Mouse (Mus musculus) heart, postnatal 10 days (tissue): Measurements from ENCODE around the gene Rere. TPM values are rescaled to one million over a fixed set of nuclear protein-coding genes. Genes with fewer than 3 reads are reported as not detected.

Experiments used
- DNase-seq, 2 experiments: peaks; one replicate each; pipeline ENCODE4 v3.0.0; 2021
- intact Hi-C: fragments of 180-260 bp; cut with DNase I; formaldehyde crosslinking; loops from one replicate; pipeline ENCODE4 v1.15.1; 2025
- total RNA-seq, 2 experiments: library from RNA; stranded (reverse); gene quantifications; 2 replicates each; pipeline ENCODE4 v1.2.3; 2021

Gene Rere
- total RNA-seq, 2 experiments from 2014 or later = 62.1 to 68.0 TPM

- intact Hi-C loops = no loop called here
- no peak for DNase-seq
Measured at GRCm38 (mm10) chr4:150414296-150414695, 132.8 kb downstream of the Rere start.

DNA sequence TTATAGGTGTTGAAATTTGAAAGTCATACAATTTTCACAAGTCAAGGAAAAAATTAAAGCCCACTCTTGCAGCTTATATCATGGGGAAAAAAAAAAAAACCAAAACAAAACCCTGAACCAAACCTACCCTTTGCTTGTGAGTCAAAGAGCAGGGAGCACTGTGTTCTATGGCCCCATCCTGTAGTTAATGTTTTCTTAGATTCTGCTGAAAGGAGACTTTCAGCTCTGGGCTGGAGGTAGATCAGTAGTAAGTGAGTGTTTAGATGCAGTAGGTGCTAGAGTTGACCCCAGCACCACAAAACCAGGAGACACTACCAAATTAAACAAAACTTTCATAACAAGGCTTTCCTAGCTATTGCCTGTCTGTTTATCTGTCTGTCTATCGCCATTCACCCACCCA is 133.3 kb downstream of the Rere start:
- no peak for DNase-seq
- intact Hi-C loops = no loop called here

GRCm38 (mm10) chr4:150415227-150415969 is 134.0 kb downstream of the Rere start:
- intact Hi-C loops = no loop called here
- no peak for DNase-seq

- intact Hi-C loops = no loop called here
- DNase-seq = no peak
Measured at GRCm38 (mm10) chr4:150420576-150421263, 139.3 kb downstream of the Rere start.

DNA sequence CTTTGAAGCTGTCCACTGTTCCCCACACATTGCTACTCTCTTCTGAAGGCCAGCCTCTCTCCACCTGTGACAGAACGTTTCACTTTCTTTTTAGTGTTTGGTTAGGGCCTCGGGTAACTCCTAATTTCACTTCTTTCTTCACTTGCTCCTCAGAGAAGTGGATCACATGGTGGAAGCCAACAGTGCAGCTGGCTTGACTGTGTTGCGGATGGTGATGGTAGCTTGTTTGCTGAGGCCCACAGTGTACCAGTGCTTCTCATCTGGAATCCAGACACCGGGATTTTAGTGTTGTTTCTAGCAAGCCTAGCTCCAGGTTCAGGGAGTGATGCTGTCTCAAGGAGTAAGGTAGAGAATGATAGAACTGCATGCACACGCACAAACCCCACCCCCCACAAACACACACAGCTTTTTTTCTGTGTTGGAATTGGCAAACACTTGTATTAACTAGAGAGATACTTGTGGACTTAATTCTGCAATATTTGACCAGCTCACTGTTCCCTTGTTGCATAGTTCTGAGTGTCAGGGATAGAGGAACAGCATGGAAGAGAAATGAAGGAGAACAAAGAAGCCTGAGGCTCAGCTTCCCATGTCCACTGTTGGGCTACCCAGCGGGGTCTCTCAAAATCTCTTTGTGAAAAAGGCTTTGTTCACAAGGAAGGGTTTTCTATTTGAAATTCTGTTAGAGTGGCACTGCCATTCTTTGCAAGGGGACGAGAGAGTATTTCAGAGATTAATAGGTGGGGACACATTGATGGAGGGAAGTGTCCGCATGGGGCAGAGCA is 144.8 kb downstream of the Rere start:
- DNase-seq = no peak
- intact Hi-C loops = no loop called here

GRCm38 (mm10) chr4:150426880-150427476 is 145.5 kb downstream of the Rere start:
- DNase-seq = no peak
- intact Hi-C loops = no loop called here

GRCm38 (mm10) chr4:150428762-150429161 is 147.3 kb downstream of the Rere start:
- no peak for DNase-seq
- intact Hi-C loops = no loop called here

- no peak for DNase-seq
- intact Hi-C loops = no loop called here
Measured at GRCm38 (mm10) chr4:150433827-150434574, 152.6 kb downstream of the Rere start.

- no peak for DNase-seq
- intact Hi-C loops = no loop called here
Measured at GRCm38 (mm10) chr4:150435590-150435989, 154.1 kb downstream of the Rere start.

GRCm38 (mm10) chr4:150438621-150439020 is 157.2 kb downstream of the Rere start:
- intact Hi-C loops = no loop called here
- no peak for DNase-seq

GRCm38 (mm10) chr4:150441931-150442330 is 160.5 kb downstream of the Rere start:
- peak in 1 of 2 experiments; percentile 39 for DNase-seq
- intact Hi-C loops = no loop called here

DNA sequence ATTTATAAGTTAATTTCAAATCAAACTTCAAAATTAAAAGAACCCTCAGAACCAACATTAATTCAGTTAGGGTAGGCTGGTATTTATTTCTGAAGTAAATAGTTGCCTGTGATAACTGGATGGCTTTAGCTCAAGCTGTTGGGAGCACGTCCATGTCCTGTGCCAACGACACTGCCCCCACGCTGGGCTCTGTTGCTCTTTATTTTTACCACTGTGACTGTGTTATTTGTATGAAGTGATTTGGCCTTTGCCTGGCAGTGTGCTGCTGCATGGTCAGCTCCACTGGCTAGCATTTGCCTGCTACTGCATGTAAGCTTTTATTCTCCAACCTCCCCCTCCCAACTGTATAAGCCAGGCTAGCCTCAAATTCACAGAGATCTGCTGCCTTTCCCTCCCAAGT is 162.6 kb downstream of the Rere start:
- peak; percentile 54 to 66 for DNase-seq
- intact Hi-C loops = no loop called here

DNA sequence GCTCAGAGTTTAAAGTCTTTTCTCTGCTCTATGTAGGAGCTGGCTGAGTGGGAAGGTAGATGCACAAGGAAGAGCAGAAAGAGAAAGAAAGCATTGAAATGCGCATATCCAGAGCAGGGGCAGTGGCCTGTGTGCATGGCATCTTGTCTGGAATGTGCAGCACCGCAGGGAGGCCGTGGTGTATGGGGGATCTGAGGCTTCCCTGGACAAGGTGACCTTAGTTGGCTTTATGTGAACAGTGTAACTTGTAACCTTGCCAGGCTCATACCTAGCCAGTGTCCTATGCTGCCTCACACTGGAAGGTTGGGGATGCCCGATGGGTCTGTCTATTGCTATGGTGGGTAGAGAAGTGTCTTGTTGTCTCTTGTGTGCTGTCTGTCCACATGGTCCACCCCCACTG is 165.2 kb downstream of the Rere start:
- DNase-seq = peak; percentile 65 to 71
- intact Hi-C loops = loop anchor here (2.0 to 5.0 kb wide), 3 partner anchors 16 to 74 kb away; no protein-coding TSS in a partner anchor

GRCm38 (mm10) chr4:150447517-150447916 is 166.1 kb downstream of the Rere start:
- no peak for DNase-seq
- intact Hi-C loops = loop anchor here (2.0 to 5.0 kb wide), 3 partner anchors 15 to 75 kb away; no protein-coding TSS in a partner anchor

GRCm38 (mm10) chr4:150448433-150448832 is 167.0 kb downstream of the Rere start:
- DNase-seq = no peak
- intact Hi-C loops = loop anchor here (5.0 kb wide), 1 partner anchor 41 kb away; no protein-coding TSS in a partner anchor

GRCm38 (mm10) chr4:150450081-150450691 is 168.7 kb downstream of the Rere start:
- intact Hi-C loops = no loop called here
- no peak for DNase-seq

DNA sequence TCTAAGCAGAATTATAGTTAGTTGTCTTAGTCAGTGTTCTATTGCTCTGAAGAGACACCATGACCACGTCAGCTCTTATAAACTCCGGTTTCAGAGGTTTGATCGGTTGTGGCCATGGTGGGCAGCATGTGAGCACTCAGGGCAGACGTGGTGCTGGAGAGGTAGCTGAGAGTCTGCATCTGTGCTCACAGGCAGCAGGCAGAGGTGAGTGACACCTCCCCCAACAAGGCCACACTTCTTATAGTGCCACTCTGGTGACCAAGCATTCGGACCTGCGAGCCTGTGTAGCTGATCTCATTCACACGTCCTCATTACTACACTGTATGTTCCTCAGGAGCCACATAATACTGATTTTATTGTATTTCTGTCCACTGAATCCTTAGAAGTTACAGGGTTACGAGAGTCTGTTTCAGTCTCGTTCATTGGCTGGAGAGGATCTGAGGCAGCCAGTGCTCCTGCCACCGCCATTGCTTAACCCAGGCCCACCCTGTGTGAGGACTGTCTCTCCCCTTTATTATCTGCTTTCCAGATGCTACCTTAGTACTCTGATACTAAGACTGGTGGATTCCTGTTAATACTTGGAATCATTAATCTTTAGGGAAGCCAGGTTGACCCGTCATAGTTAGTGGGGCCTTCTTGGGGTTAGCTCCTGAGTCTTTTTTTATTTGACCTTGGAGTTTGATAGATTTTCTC is 170.9 kb downstream of the Rere start:
- no peak for DNase-seq
- intact Hi-C loops = no loop called here

DNA sequence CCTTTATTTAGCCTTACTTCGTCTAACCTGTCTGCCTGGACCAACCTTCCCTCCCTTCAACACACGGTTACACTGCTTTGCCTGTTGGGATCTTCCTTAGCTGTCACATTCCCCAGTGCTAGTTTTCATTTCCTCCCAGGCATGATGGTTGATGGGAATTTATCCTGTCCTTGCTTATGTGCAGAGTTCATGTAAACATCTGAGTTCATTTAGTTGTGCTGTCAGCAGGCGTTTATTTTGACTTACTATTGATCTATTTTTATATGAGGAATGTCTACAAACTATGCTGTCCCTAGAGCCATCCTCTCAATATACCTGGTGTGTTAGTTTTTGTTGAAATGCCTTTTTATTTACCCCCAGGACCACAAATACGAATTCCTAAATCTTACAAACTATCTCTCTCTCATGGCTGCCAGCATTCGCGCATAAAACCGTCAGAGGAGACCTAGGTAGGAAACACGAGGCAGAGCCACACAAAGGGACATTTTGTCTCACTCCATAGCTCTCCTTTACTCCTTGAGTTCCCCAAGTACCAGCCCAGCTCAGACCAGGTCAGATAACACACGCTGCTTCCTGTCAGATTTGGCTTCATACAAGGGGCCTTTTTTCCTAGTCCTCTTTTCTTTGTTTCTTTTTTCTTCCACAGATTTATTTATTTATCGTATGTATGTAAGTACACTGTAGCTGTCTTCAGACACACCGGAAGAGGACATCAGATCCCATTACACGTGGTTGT is 173.3 kb downstream of the Rere start:
- intact Hi-C loops = no loop called here
- DNase-seq = no peak
